Mouse (Mus musculus): ENCODE measurements around the gene Aass. TPM values are rescaled to one million over a fixed set of nuclear protein-coding genes. Genes with fewer than 3 reads are reported as not detected.

The Aass gene
- polyA plus RNA-seq, 1 experiment from 2014 or later, result 6.0 TPM

Other genes starting within 250 kb of the Aass start
- gene Fezf1, start 115.4 kb upstream of the Aass start, polyA plus RNA-seq (2016; fragmentation: Nextera tagmentation; extraction: Ambion mirVana), result 0.06 TPM in 1 of 2 replicates, not detected in the other

All from heart, embryonic 10.5 days (tissue).